Mouse (Mus musculus) common myeloid progenitor, adult 5-6 weeks (primary cell): ENCODE results near the gene P4ha1. TPM values are rescaled to one million over a fixed set of nuclear protein-coding genes. Genes with fewer than 3 reads are reported as not detected.
"Not testable (repeated sequence)": the region's sequence is repeated elsewhere in the genome, so short reads cannot be mapped to it uniquely, and the experiment has no call there.

Experiments
- ATAC-seq: replicated peaks from 2 replicates; pipeline ENCODE4 v1.8.0; 2016; ENCODE audit warnings: low read depth, mild to moderate bottlenecking, moderate TSS enrichment, inconsistent platforms; ENCODE audit not compliant: poor library complexity, severe bottlenecking
- total RNA-seq: library from RNA; stranded (forward); fragments of 200-1000, 187-1606 nt; gene quantifications from 2 replicates; pipeline ENCODE4 v1.2.3, GENCODE M21; 2017

P4ha1 gene
- total RNA-seq, 1 experiment from 2014 or later: 28.9 TPM

- no peak for ATAC-seq
These were observed 42.9 kb downstream of the P4ha1 start for GRCm38 (mm10) chr10:59365804-59366589.

- ATAC-seq: no peak
These were observed 43.6 kb downstream of the P4ha1 start for GRCm38 (mm10) chr10:59366746-59367145.

- no peak for ATAC-seq
These were observed 44.1 kb downstream of the P4ha1 start for GRCm38 (mm10) chr10:59367206-59367605.

GRCm38 (mm10) chr10:59368729-59369128 lies 45.6 kb downstream of the P4ha1 start:
- no peak for ATAC-seq

- ATAC-seq: 0 out of 2 replicates have a peak, but pooled peaks have one; percentile 39
These were observed 46.3 kb downstream of the P4ha1 start for GRCm38 (mm10) chr10:59369426-59369825.

- no peak for ATAC-seq
These were observed 54.8 kb downstream of the P4ha1 start for GRCm38 (mm10) chr10:59377906-59378305.

- no peak for ATAC-seq
These were observed 55.6 kb downstream of the P4ha1 start for GRCm38 (mm10) chr10:59378728-59379127.

GRCm38 (mm10) chr10:59379927-59380326 lies 56.8 kb downstream of the P4ha1 start:
- ATAC-seq: peak; percentile 47

GRCm38 (mm10) chr10:59380411-59380821 lies 57.3 kb downstream of the P4ha1 start:
- peak; percentile 32 for ATAC-seq

- ATAC-seq: not testable (repeated sequence)
These were observed 58.5 kb downstream of the P4ha1 start for GRCm38 (mm10) chr10:59381563-59381962.

- no peak for ATAC-seq
These were observed 63.9 kb downstream of the P4ha1 start for GRCm38 (mm10) chr10:59386951-59387350.

GRCm38 (mm10) chr10:59389652-59390051 lies 66.6 kb downstream of the P4ha1 start:
- no peak for ATAC-seq

- ATAC-seq: peak; percentile 60
These were observed 68.8 kb downstream of the P4ha1 start for GRCm38 (mm10) chr10:59391907-59392306.

GRCm38 (mm10) chr10:59395461-59395860 lies 72.4 kb downstream of the P4ha1 start, which contains the start of gene Gm10273:
Gm10273 (plus strand) TSS chr10:59395632.
- peak; percentile 63 for ATAC-seq

GRCm38 (mm10) chr10:59402899-59403792 lies 80.0 kb downstream of the P4ha1 start, which contains the start of gene Pla2g12b:
Pla2g12b (plus strand) TSS chr10:59403660.
- ATAC-seq: no peak

- no peak for ATAC-seq
These were observed 80.7 kb downstream of the P4ha1 start for GRCm38 (mm10) chr10:59403793-59404149.

- ATAC-seq: no peak
These were observed 85.4 kb downstream of the P4ha1 start for GRCm38 (mm10) chr10:59408499-59408898.

GRCm38 (mm10) chr10:59410264-59410663 lies 87.2 kb downstream of the P4ha1 start:
- no peak for ATAC-seq

- no peak for ATAC-seq
These were observed 90.6 kb downstream of the P4ha1 start for GRCm38 (mm10) chr10:59413711-59414110.

GRCm38 (mm10) chr10:59416623-59417022 lies 93.5 kb downstream of the P4ha1 start:
- ATAC-seq: no peak

GRCm38 (mm10) chr10:59419516-59419915 lies 96.4 kb downstream of the P4ha1 start:
- ATAC-seq: peak; percentile 67
